In the genomic region with DNA sequence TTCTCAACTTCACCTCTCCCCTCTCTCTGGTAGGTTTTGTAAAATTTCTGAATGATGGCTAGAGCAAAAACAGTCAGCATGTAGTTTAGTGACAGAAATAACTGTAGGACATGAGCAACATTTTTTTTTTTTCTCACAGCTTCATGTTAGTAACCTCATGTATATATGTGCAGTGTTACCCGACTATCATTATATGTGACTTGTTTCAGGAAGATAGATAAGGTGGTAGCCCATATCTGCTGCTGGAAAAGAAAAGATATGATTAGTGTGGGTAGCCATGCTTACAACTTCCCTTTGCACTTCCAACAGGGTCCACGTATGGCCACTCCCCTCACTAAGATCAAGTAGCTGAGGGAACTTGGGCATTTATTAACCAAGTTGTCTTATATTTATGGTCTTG, we compare ENCODE assay signal across 19 mouse cellular contexts.
DNase-seq lines count a peak whose midpoint lies in the region; ATAC-seq and TF ChIP-seq lines count a peak whose summit lies in the region.
"Had no signal": no experiment of that assay in that cellular context is flagged by ENCODE, and none has a peak within 500 bp of the region (broad histone marks: within the 10 kb centered on the region; RNA-seq: fewer than 3 reads in every experiment).

No protein-coding gene starts in this region.

- DNase-seq in lung, adult 2 months, result no peak
- DNase-seq in liver, embryonic 13.5 days, result no peak
- DNase-seq in cerebellum, adult 8-10 months, result no peak
- DNase-seq in hindbrain, embryonic 11.5 days (ENCODE audit: low spot score), result no peak
- DNase-seq: kidney, adult 18-20 months; thymus, adult 18-20 months had no signal

- no peak for TF ChIP-seq POLR2A in lung, adult 2 months (IDR thresholded peaks at IDR 0.05; ENCODE audit: borderline replicate concordance, extremely low read depth, low read depth, low read length)

- H3K4me1 ChIP-seq in heart, embryonic 13.5 days, result peaks cover 48% of the 10 kb centered on the region
- peaks cover 20% of the 10 kb centered on the region for H3K4me1 ChIP-seq in heart, embryonic 11.5 days (ENCODE audit: control insufficient read depth, insufficient read depth, low read length)
- H3K4me1 ChIP-seq in lung, embryonic 16.5 days (replicated peaks; ENCODE audit: control insufficient read depth, insufficient read depth, low read length), result peaks cover 7% of the 10 kb centered on the region; the same call in 1 of the 2 replicates
- no peaks in the 10 kb centered on the region; the same call in 1 of the 2 replicates for H3K4me1 ChIP-seq in lung, adult 2 months (ENCODE audit: control insufficient read depth, insufficient read depth, low read length)
- H3K4me1 ChIP-seq in liver, embryonic 13.5 days (replicated peaks), result peaks cover 36% of the 10 kb centered on the region
- no peaks in the 10 kb centered on the region for H3K4me1 ChIP-seq in hindbrain, embryonic 11.5 days (replicated peaks; ENCODE audit: control insufficient read depth, insufficient read depth, low read length)
- H3K4me1 ChIP-seq: embryonic facial prominence, embryonic 13.5 days; limb, embryonic 12.5 days; lung, embryonic 15.5 days; midbrain, embryonic 12.5 days; neural tube, embryonic 12.5 days had no signal

- peak overlapping the region; percentile 67 for H3K27ac ChIP-seq in heart, embryonic 13.5 days (replicated peaks)
- H3K27ac ChIP-seq in heart, embryonic 11.5 days (ENCODE audit: low read depth, low read length), result no peak overlapping the region
- no peak overlapping the region for H3K27ac ChIP-seq in lung, embryonic 16.5 days (ENCODE audit: low read length)
- no peak overlapping the region for H3K27ac ChIP-seq in liver, embryonic 13.5 days
- no peak overlapping the region for H3K27ac ChIP-seq in hindbrain, embryonic 11.5 days (ENCODE audit: low read depth, low read length)
- H3K27ac ChIP-seq: embryonic facial prominence, embryonic 13.5 days; kidney, postnatal 0 days; limb, embryonic 12.5 days; lung, embryonic 15.5 days; macrophage; midbrain, embryonic 12.5 days; neural tube, embryonic 12.5 days had no signal

- 24% methylated on average over 2 of the region's 2 CpGs for WGBS in heart, embryonic 13.5 days
- WGBS in heart, embryonic 11.5 days (ENCODE audit: insufficient replicate concordance), result 43% methylated on average over 2 of the region's 2 CpGs
- 23% methylated on average over 2 of the region's 2 CpGs for WGBS in lung, embryonic 16.5 days
- 69% methylated on average over 2 of the region's 2 CpGs for WGBS in lung, adult 2 months
- 9% methylated on average over 2 of the region's 2 CpGs for whole genome bisulfite sequencing in liver, embryonic 13.5 days (ENCODE audit: insufficient replicate concordance)
- 87% methylated on average over 2 of the region's 2 CpGs for WGBS in hindbrain, embryonic 11.5 days

- no peaks in the 10 kb centered on the region for H3K36me3 ChIP-seq in heart, embryonic 13.5 days
- H3K36me3 ChIP-seq in heart, embryonic 11.5 days (ENCODE audit: control insufficient read depth, insufficient read depth, low read length), result no peaks in the 10 kb centered on the region
- no peaks in the 10 kb centered on the region for H3K36me3 ChIP-seq in lung, embryonic 16.5 days (ENCODE audit: control insufficient read depth, insufficient read depth, low read length)
- H3K36me3 ChIP-seq in liver, embryonic 13.5 days, result no peaks in the 10 kb centered on the region
- no peaks in the 10 kb centered on the region for H3K36me3 ChIP-seq in hindbrain, embryonic 11.5 days (ENCODE audit: control insufficient read depth, insufficient read depth, low read length)
- H3K36me3 ChIP-seq: embryonic facial prominence, embryonic 13.5 days; limb, embryonic 12.5 days; lung, embryonic 15.5 days; midbrain, embryonic 12.5 days; neural tube, embryonic 12.5 days had no signal

- H3K9ac ChIP-seq in heart, embryonic 13.5 days, result no peak overlapping the region; the same call in 1 of the 2 replicates
- H3K9ac ChIP-seq in heart, embryonic 11.5 days (ENCODE audit: low read depth, low read length), result no peak overlapping the region
- H3K9ac ChIP-seq in lung, embryonic 16.5 days (ENCODE audit: low read length), result no peak overlapping the region
- no peak overlapping the region for H3K9ac ChIP-seq in liver, embryonic 13.5 days
- H3K9ac ChIP-seq in hindbrain, embryonic 11.5 days (ENCODE audit: low read depth, low read length), result no peak overlapping the region
- H3K9ac ChIP-seq: embryonic facial prominence, embryonic 13.5 days; limb, embryonic 12.5 days; lung, embryonic 15.5 days; midbrain, embryonic 12.5 days; neural tube, embryonic 12.5 days had no signal

- TF ChIP-seq CTCF in lung, adult 2 months (IDR thresholded peaks at IDR 0.05; ENCODE audit: insufficient read depth, low read length), result no peak

- H3K9me3 ChIP-seq in heart, embryonic 13.5 days, result no peaks in the 10 kb centered on the region
- no peaks in the 10 kb centered on the region for H3K9me3 ChIP-seq in heart, embryonic 11.5 days (replicated peaks; ENCODE audit: control insufficient read depth, low read length)
- no peaks in the 10 kb centered on the region for H3K9me3 ChIP-seq in lung, embryonic 16.5 days (ENCODE audit: control insufficient read depth, low read length)
- no peaks in the 10 kb centered on the region for H3K9me3 ChIP-seq in liver, embryonic 13.5 days (replicated peaks)
- no peaks in the 10 kb centered on the region for H3K9me3 ChIP-seq in hindbrain, embryonic 11.5 days (ENCODE audit: control insufficient read depth, low read length)
- H3K9me3 ChIP-seq: embryonic facial prominence, embryonic 13.5 days; limb, embryonic 12.5 days; lung, embryonic 15.5 days; midbrain, embryonic 12.5 days; neural tube, embryonic 12.5 days had no signal

- no peak overlapping the region for H3K4me3 ChIP-seq in heart, embryonic 13.5 days
- no peak overlapping the region for H3K4me3 ChIP-seq in heart, embryonic 11.5 days (ENCODE audit: low read depth, low read length)
- no peak overlapping the region for H3K4me3 ChIP-seq in lung, embryonic 16.5 days (ENCODE audit: low read length)
- H3K4me3 ChIP-seq in lung, adult 2 months (replicated peaks; ENCODE audit: extremely low read depth, low read depth, low read length), result no peak overlapping the region
- H3K4me3 ChIP-seq in liver, embryonic 13.5 days (replicated peaks), result no peak overlapping the region
- no peak overlapping the region for H3K4me3 ChIP-seq in hindbrain, embryonic 11.5 days (ENCODE audit: low read depth, low read length)
- H3K4me3 ChIP-seq: embryonic facial prominence, embryonic 13.5 days; limb, embryonic 12.5 days; lung, embryonic 15.5 days; midbrain, embryonic 12.5 days; neural tube, embryonic 12.5 days had no signal

- no peak overlapping the region for H3K4me2 ChIP-seq in heart, embryonic 13.5 days
- no peak overlapping the region for H3K4me2 ChIP-seq in heart, embryonic 11.5 days
- no peak overlapping the region for H3K4me2 ChIP-seq in lung, embryonic 16.5 days (ENCODE audit: low read depth, low read length)
- H3K4me2 ChIP-seq in liver, embryonic 13.5 days, result no peak overlapping the region
- H3K4me2 ChIP-seq in hindbrain, embryonic 11.5 days (replicated peaks; ENCODE audit: low read depth, low read length), result no peak overlapping the region
- H3K4me2 ChIP-seq: embryonic facial prominence, embryonic 13.5 days; limb, embryonic 12.5 days; lung, embryonic 15.5 days; midbrain, embryonic 12.5 days; neural tube, embryonic 12.5 days had no signal

- H3K27me3 ChIP-seq in heart, embryonic 13.5 days (replicated peaks), result no peaks in the 10 kb centered on the region
- no peaks in the 10 kb centered on the region for H3K27me3 ChIP-seq in heart, embryonic 11.5 days (ENCODE audit: control insufficient read depth, insufficient read depth, low read length)
- H3K27me3 ChIP-seq in lung, embryonic 16.5 days (ENCODE audit: control insufficient read depth, insufficient read depth, low read depth, low read length), result no peaks in the 10 kb centered on the region
- H3K27me3 ChIP-seq in liver, embryonic 13.5 days, result no peaks in the 10 kb centered on the region
- no peaks in the 10 kb centered on the region for H3K27me3 ChIP-seq in hindbrain, embryonic 11.5 days (ENCODE audit: control insufficient read depth, insufficient read depth, low read length)
- H3K27me3 ChIP-seq: embryonic facial prominence, embryonic 13.5 days; limb, embryonic 12.5 days; lung, embryonic 15.5 days; midbrain, embryonic 12.5 days; neural tube, embryonic 12.5 days had no signal

- ATAC-seq in heart, embryonic 13.5 days (ENCODE audit: extremely low read depth, insufficient number of reproducible peaks, low FRiP score, low TSS enrichment), result no peak
- ATAC-seq in heart, embryonic 11.5 days (replicated peaks; ENCODE audit: insufficient number of reproducible peaks, low FRiP score, low TSS enrichment), result no peak
- 0 out of 2 replicates have a peak, but pooled peaks have one; percentile 7 for ATAC-seq in lung, embryonic 16.5 days (ENCODE audit: low read depth)
- ATAC-seq in liver, embryonic 13.5 days (ENCODE audit: low read depth), result peak; percentile 87
- no peak for ATAC-seq in hindbrain, embryonic 11.5 days (ENCODE audit: low FRiP score)
- ATAC-seq: activated CD4-positive, CD25-positive, alpha-beta regulatory T cell, adult 4 months; forebrain, embryonic 14.5 days; hindbrain, embryonic 16.5 days had no signal

Comparison
In these comparisons a context has a peak if more than half of its experiments do, and no peak if none do; other contexts are left out.
1. ATAC-seq: peak in lung, embryonic 16.5 days (single experiment) and liver, embryonic 13.5 days (single experiment); none in heart, embryonic 13.5 days (single experiment), heart, embryonic 11.5 days (single experiment) and hindbrain, embryonic 11.5 days (single experiment).